Mouse (Mus musculus) hindbrain, embryonic 16.5 days (tissue): ENCODE results near the gene Itgb1bp2. TPM values are rescaled to one million over a fixed set of nuclear protein-coding genes. Genes with fewer than 3 reads are reported as not detected.

Experiments used
- ATAC-seq: fragments of 200-750 bp; cut with Nextera tagmentation; 2 replicates; pipeline ENCODE4 v1.8.0; 2017; ENCODE audit warnings: moderate TSS enrichment, moderate library complexity
- H3K27ac ChIP-seq: fragments of 300-500 bp; sonication (generic); 2 replicates; pipeline ENCODE4 v1.5.1; 2014; ENCODE audit warnings: low read depth, mild to moderate bottlenecking, control low read depth, low read length, moderate library complexity
- H3K27me3 ChIP-seq: fragments of 300-500 bp; sonication (generic); replicated peaks from 2 replicates; pipeline ENCODE4 v1.6.1; 2014; ENCODE audit warnings: low read length; ENCODE audit not compliant: control insufficient read depth, insufficient read depth
- H3K36me3 ChIP-seq: fragments of 300-500 bp; sonication (generic); 2 replicates; pipeline ENCODE4 v1.6.1; 2014; ENCODE audit warnings: mild to moderate bottlenecking, low read length, moderate library complexity, mixed read lengths; ENCODE audit not compliant: control insufficient read depth, insufficient read depth
- H3K4me1 ChIP-seq: fragments of 300-500 bp; sonication (generic); 2 replicates; pipeline ENCODE4 v1.6.1; 2014; ENCODE audit warnings: low read depth, low read length; ENCODE audit not compliant: control insufficient read depth, insufficient read depth
- H3K4me2 ChIP-seq: fragments of 300-500 bp; sonication (generic); 2 replicates; pipeline ENCODE4 v1.6.1; 2014; ENCODE audit warnings: mild to moderate bottlenecking, low read length, control low read depth, moderate library complexity
- H3K4me3 ChIP-seq: fragments of 300-500 bp; sonication (generic); 2 replicates; pipeline ENCODE4 v1.5.1; 2014; ENCODE audit warnings: mild to moderate bottlenecking, low read length, control low read depth, moderate library complexity
- H3K9ac ChIP-seq: fragments of 300-500 bp; sonication (generic); 2 replicates; pipeline ENCODE4 v1.6.1; 2014; ENCODE audit warnings: low read depth, mild to moderate bottlenecking, control low read depth, low read length, moderate library complexity
- H3K9me3 ChIP-seq: fragments of 300-500 bp; sonication (generic); 2 replicates; pipeline ENCODE4 v1.6.1; 2014; ENCODE audit warnings: mild to moderate bottlenecking, low read length, moderate library complexity; ENCODE audit not compliant: control insufficient read depth
- WGBS: fragments of 180-500 bp; shearing (Covaris S2); extraction: QIAGEN DNeasy Blood & Tissue Kit; methylation state at CpG from one replicate; pipeline ENCODE4 v1.1.7; 2014; 5-methylcytosine and 5-hydroxymethylcytosine counted together
- polyA plus RNA-seq: library from polyadenylated mRNA; unstranded; fragments of >200 nt; fragmentation: Nextera tagmentation; extraction: Ambion mirVana; gene quantifications from 2 replicates; pipeline ENCODE4 v1.2.1, GENCODE M21; 2015

The Itgb1bp2 gene
- 0.78 and 7.2 TPM in 2 replicates for polyA plus RNA-seq

DNA sequence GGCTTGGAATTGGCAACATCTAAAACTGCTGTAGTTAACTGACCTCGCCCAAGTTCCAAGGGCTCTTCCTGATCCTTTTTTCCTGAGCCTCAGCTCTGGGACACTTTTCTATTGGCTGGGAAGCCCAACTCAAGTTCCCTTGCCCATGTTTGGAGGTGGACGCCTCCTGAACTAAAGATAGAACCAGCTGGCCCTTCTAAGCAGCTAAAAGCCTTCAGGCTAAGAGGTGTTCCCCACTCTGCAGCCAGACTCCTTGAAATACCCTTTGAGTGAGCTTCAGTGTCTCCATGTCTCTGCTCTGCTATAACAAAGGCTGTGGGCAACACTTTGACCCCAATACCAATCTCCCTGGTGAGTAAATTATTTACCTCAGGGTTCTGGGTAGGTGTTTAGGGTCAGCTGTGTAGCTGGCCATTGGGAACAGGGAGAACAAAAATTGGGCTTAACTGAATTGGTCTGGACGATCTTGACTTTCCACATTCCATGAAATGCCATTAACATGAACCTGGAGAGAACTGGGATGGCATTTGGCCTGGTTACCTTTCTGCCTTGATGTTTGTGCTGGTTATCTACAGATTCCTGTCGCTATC, at the start of gene Itgb1bp2:
Gene Itgb1bp2, plus strand, starts transcription at position 203 of the 590 bp plus-strand sequence.
- Histone ChIP-seq H3K9me3 (no peaks in the 10 kb centered on the region), H3K4me2 (no peak within 1 kb of the TSS), H3K4me3 (no peak within 1 kb of the TSS), H3K36me3 (peaks cover 3% of the 10 kb centered on the region), H3K27ac (no peak within 1 kb of the TSS), H3K4me1 (no peaks in the 10 kb centered on the region), H3K27me3 (no peaks in the 10 kb centered on the region), H3K9ac (no peak within 1 kb of the TSS)
- 83% methylated on average over 4 of the region's 4 CpGs for WGBS
- no peak for ATAC-seq

GRCm38 (mm10) chrX:101418946-101419724, 29.8 kb upstream of the Itgb1bp2 start:
- Histone ChIP-seq H3K4me1 (peaks cover 10% of the 10 kb centered on the region), H3K27me3 (no peaks in the 10 kb centered on the region), H3K9ac (peak overlapping the region; percentile 71), H3K9me3 (no peaks in the 10 kb centered on the region), H3K4me2 (peak overlapping the region; percentile 79), H3K27ac (peak overlapping the region; percentile 83), H3K36me3 (no peaks in the 10 kb centered on the region), H3K4me3 (peak overlapping the region; percentile 59)
- 28% methylated on average over 28 of the region's 36 CpGs for WGBS
- ATAC-seq, result no peak

DNA sequence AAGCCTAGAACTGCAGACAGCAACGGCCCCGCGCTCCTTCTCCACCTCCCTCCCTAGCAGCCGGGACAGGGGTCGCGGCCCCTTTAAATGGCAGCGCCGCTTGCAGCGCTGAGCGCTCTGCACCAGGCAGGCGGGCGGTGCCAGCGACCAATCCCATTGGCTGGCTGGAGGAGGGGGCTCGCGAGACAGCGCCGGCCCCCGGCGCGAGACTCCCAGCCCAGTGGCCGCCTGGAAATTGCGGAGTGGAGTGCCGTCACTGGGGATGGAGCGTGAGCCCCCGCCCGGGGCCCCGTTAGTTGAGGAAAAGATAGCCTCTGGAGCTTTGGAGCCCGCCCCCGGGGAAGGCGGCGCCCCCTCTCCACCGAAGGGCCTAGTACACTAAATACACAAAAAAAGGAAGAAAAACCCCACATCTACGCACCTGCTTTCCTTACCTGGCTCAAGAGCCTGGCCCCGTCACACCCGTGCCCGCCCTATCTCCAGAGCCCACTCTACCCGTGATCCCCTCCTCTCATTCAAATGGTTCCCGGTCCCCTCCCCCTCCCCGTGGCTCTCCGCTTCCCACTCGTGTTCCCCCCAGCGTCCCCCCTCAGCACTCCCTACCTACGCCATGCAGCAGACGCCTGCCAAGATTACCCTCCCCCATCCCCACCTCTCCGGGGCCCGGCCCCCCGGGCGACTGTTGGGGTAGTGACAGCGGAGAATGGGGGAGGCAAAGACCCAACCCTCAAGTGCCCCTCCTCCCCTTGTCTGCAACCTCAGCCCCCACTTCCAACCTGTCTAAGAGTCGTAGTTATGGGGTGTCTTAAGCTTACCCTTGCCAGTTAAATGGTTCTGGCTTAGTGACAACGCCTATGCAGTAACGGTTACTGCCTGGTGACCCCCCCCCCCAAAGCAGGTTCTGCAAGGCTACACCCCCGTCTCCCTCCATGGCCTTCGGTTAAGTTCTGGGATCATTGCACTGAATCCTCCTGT, 28.9 kb upstream of the Itgb1bp2 start:
- peak overlapping the region; percentile 71 for H3K9ac ChIP-seq
- H3K36me3 ChIP-seq, result no peaks in the 10 kb centered on the region
- peak; percentile 96 for ATAC-seq
- no peaks in the 10 kb centered on the region for H3K27me3 ChIP-seq
- H3K27ac ChIP-seq, result peak overlapping the region; percentile 83
- no peaks in the 10 kb centered on the region for H3K9me3 ChIP-seq
- whole genome bisulfite sequencing, result 21% methylated on average over 40 of the region's 54 CpGs
- H3K4me2 ChIP-seq, result peak overlapping the region; percentile 79
- peaks cover 10% of the 10 kb centered on the region for H3K4me1 ChIP-seq
- peak overlapping the region; percentile 59 for H3K4me3 ChIP-seq

DNA sequence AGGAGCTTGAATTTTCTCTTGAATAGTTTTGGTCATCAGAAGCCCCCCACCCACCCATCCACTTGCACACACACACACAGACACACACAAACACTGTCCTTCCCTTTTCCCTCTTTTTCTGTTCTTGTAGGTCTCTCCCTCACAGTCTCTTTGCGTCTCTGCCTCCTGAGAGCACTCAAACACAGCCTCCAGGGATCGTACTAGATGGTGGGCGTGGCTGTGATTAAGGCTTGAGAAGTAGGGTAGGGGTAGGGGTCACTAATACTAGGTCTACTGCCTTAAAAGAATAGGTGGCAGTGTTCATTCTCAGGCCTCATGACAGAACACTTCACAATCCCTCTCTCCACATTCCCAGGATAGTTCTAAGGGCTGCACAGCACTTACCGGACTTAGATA, 28.2 kb upstream of the Itgb1bp2 start, which contains the start of gene Zmym3:
Gene Zmym3, minus strand, starts transcription at position 150 of the 396 bp plus-strand sequence.
- H3K27ac ChIP-seq, result peak within 1 kb of the TSS; percentile 83
- H3K4me1 ChIP-seq, result peaks cover 10% of the 10 kb centered on the region
- 22% methylated on average over 4 of the region's 4 CpGs for WGBS
- no peaks in the 10 kb centered on the region for H3K36me3 ChIP-seq
- peak within 1 kb of the TSS; percentile 59 for H3K4me3 ChIP-seq
- H3K27me3 ChIP-seq, result no peaks in the 10 kb centered on the region
- peak within 1 kb of the TSS; percentile 68 for H3K9ac ChIP-seq
- peak within 1 kb of the TSS; percentile 61 for H3K4me2 ChIP-seq
- no peaks in the 10 kb centered on the region for H3K9me3 ChIP-seq
- ATAC-seq, result no peak

DNA sequence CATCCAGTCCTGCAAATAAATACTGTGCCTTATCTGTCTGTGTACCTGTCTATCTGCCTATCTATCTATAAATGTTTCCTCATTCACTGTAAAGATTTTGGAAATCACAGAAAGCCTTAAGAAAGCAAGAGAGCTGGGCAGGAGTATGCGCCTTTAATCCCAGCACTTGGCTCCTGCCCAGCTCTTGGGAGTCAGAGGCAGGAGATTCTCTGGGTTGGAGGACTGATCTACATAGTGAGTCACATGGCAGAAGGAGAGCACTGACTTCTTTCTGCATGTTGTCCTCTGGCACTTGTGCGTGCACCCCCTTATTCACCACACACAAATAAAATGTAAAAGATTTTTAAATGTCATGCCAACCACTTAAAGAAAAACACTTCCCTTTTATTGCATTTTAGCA, 25.4 kb upstream of the Itgb1bp2 start:
- ATAC-seq, result no peak
- peaks cover under 1% of the 10 kb centered on the region; the same call in 1 of the 2 replicates for H3K4me1 ChIP-seq
- H3K27me3 ChIP-seq, result no peaks in the 10 kb centered on the region
- no peaks in the 10 kb centered on the region for H3K9me3 ChIP-seq
- no peak overlapping the region for H3K4me2 ChIP-seq
- no peaks in the 10 kb centered on the region for H3K36me3 ChIP-seq
- H3K9ac ChIP-seq, result no peak overlapping the region
- no peak overlapping the region for H3K4me3 ChIP-seq
- no peak overlapping the region for H3K27ac ChIP-seq
- 80% methylated on average over 2 of the region's 2 CpGs for WGBS

- no peak overlapping the region for H3K27ac ChIP-seq
- H3K4me3 ChIP-seq, result no peak overlapping the region
- H3K4me2 ChIP-seq, result no peak overlapping the region
- H3K27me3 ChIP-seq, result no peaks in the 10 kb centered on the region
- no peaks in the 10 kb centered on the region for H3K36me3 ChIP-seq
- H3K4me1 ChIP-seq, result no peaks in the 10 kb centered on the region; the same call in 1 of the 2 replicates
- ATAC-seq, result no peak
- WGBS, result 5% methylated on average over 1 of the region's 1 CpGs
- no peak overlapping the region for H3K9ac ChIP-seq
- H3K9me3 ChIP-seq, result no peaks in the 10 kb centered on the region
These were observed 21.1 kb upstream of the Itgb1bp2 start for GRCm38 (mm10) chrX:101427774-101428173.

GRCm38 (mm10) chrX:101428785-101429141, 20.1 kb upstream of the Itgb1bp2 start:
- peak overlapping the region; percentile 52 for H3K4me2 ChIP-seq
- H3K9ac ChIP-seq, result peak overlapping the region; percentile 35; the same call in 1 of the 2 replicates
- H3K4me1 ChIP-seq, result no peaks in the 10 kb centered on the region; the same call in 1 of the 2 replicates
- no peak; the same call in 1 of the 2 replicates for ATAC-seq
- H3K27me3 ChIP-seq, result no peaks in the 10 kb centered on the region
- H3K4me3 ChIP-seq, result peak overlapping the region; percentile 32
- H3K36me3 ChIP-seq, result no peaks in the 10 kb centered on the region
- WGBS, result 26% methylated on average over 7 of the region's 7 CpGs
- no peaks in the 10 kb centered on the region for H3K9me3 ChIP-seq
- peak overlapping the region; percentile 85 for H3K27ac ChIP-seq

DNA sequence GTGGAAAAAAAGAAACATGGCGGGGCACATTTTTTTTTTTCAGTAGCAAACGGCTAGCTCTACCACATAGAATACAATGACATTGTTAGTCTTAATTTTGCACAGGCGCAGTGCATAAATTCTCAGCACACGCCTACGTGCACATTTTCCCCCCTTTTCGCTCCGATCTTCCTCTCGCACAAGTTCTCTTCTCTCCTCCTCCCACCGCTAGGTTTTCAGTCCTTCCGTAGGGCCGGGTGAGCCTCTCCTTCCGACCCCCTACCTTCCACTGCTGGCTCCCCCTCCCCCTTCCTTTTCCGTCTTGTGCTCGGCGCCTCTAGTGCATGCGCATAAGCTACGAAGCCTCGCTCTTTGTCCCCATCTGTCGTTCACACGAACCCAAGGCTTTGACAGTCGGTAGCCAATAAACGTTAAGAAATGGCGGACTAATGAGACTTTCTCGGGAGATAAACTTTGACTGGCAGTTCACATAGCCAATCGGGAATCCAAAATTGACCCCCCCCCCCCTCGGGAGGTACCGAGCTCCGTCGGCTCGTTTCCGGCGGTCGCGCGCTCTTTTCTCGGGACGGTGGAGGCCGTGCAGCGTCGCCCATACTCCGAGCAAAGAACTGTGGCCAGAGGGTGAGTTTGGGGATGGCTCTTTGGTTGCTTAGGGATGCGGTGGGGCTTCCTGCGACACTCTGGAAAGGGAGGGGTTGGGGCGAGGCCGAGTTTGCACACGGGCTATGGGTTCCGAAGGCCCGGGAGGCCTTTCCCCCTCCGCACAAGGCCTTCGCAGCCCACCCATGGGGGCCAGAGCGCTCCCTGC, 19.5 kb upstream of the Itgb1bp2 start, which contains the start of gene Nono:
Gene Nono, plus strand, starts transcription at position 177 of the 808 bp plus-strand sequence.
- Histone ChIP-seq H3K9me3 (no peaks in the 10 kb centered on the region), H3K4me3 (peak within 1 kb of the TSS; percentile 56), H3K27me3 (no peaks in the 10 kb centered on the region), H3K4me2 (peak within 1 kb of the TSS; percentile 55), H3K27ac (peak within 1 kb of the TSS; percentile 91), H3K4me1 (no peaks in the 10 kb centered on the region; the same call in 1 of the 2 replicates), H3K9ac (peak within 1 kb of the TSS; percentile 70), H3K36me3 (no peaks in the 10 kb centered on the region)
- 29% methylated on average over 41 of the region's 51 CpGs for WGBS
- ATAC-seq, result peak; percentile 97
